Mouse (Mus musculus): Measurements from ENCODE around the gene Tmed9. TPM values are rescaled to one million over a fixed set of nuclear protein-coding genes. Genes with fewer than 3 reads are reported as not detected.
"Not testable (repeated sequence)": the region's sequence is repeated elsewhere in the genome, so short reads cannot be mapped to it uniquely, and the experiment has no call there.

Tmed9 gene
- polyA plus RNA-seq, 1 experiment from 2014 or later = 45.1 TPM

DNA sequence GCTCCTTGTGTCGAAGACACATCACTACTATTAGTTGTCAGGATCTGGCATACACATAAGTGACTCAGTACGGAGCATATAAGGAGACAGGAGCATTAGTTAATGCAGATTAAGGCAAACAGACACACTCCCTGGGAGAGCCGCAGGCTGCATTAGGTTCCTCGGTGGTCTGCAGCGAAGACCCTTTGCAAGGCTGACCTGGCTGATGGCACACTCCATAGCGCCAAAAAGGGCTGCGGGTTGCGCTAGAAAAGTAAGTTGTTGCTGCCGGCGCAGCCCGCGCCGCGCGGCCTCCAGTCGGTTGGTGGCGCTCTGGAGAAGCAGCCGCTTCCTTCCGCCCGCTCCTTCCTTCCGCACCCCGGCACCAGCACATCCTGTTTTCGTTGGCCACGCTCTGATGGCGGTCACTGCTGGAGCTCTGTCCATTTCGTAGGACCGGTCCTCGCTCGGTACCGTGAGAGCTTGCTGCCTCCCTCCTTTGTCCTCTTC is 61.2 kb downstream of the Tmed9 start, which contains the start of gene Ddx46:
Gene Ddx46 (plus strand): TSS at position 389 of the 489 bp plus-strand sequence.
- TF ChIP-seq CTCF (IDR thresholded peaks at IDR 0.05; ENCODE audit: low read depth) = peak; percentile 95
- TF ChIP-seq EP300 (IDR thresholded peaks at IDR 0.05; ENCODE audit: low read depth) = no peak
- H3K27me3 ChIP-seq (ENCODE audit: insufficient read depth, low read length) = no peaks in the 10 kb centered on the region
- ATAC-seq (peak; percentile 97), DNase-seq (peak; percentile 93)
- H3K9me3 ChIP-seq (ENCODE audit: low read length) = no peaks in the 10 kb centered on the region
- H3K4me3 ChIP-seq (ENCODE audit: low read depth, low read length) = peak within 1 kb of the TSS; percentile 82
- peak within 1 kb of the TSS; percentile 83 for H3K9ac ChIP-seq (replicated peaks)
- H3K27ac ChIP-seq (ENCODE audit: low read depth) = peak within 1 kb of the TSS; percentile 52
- peaks cover 8% of the 10 kb centered on the region; the same call in 1 of the 2 replicates for H3K4me1 ChIP-seq (ENCODE audit: insufficient read depth)
- H3K4me2 ChIP-seq (ENCODE audit: low read depth, low read length) = peak within 1 kb of the TSS; percentile 84
- 4% methylated on average over 30 of the region's 30 CpGs for WGBS (ENCODE audit: insufficient replicate concordance)
- peaks cover 13% of the 10 kb centered on the region for H3K36me3 ChIP-seq (replicated peaks; ENCODE audit: insufficient read depth, low read length)

DNA sequence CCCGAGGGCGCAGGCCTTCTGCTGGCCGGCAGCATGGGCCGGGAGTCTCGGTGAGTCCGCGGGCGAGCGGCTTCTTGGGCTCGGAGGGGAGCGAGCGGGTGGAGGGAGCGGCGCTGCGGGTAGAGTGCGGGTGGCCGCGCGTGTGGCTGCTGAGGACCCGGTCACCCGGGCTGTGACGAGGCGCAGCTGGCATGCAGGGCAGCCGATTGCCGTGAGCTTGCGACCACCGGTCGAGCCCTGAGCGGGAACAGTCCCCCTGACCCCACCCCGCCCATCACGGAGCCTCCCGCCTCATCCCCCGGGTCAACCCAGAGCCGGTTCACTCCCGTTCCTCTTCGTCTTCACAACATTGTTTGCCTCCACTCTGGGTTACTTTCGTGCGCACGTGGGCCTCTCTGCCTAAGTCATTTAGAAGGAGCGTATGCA is 61.6 kb downstream of the Tmed9 start:
- no peaks in the 10 kb centered on the region for H3K27me3 ChIP-seq (ENCODE audit: insufficient read depth, low read length)
- no peak for DNase-seq
- peak overlapping the region; percentile 52 for H3K27ac ChIP-seq (ENCODE audit: low read depth)
- under 1% methylated on average over 40 of the region's 40 CpGs for WGBS (ENCODE audit: insufficient replicate concordance)
- peak overlapping the region; percentile 83 for H3K9ac ChIP-seq (replicated peaks)
- no peaks in the 10 kb centered on the region for H3K9me3 ChIP-seq (ENCODE audit: low read length)
- ATAC-seq = peak; percentile 75
- peaks cover 18% of the 10 kb centered on the region for H3K36me3 ChIP-seq (replicated peaks; ENCODE audit: insufficient read depth, low read length)
- peak overlapping the region; percentile 82 for H3K4me3 ChIP-seq (ENCODE audit: low read depth, low read length)
- H3K4me1 ChIP-seq (ENCODE audit: insufficient read depth) = peaks cover 8% of the 10 kb centered on the region; the same call in 1 of the 2 replicates
- peak overlapping the region; percentile 84 for H3K4me2 ChIP-seq (ENCODE audit: low read depth, low read length)
- TF ChIP-seq EP300 (IDR thresholded peaks at IDR 0.05; ENCODE audit: low read depth) (no peak), CTCF (IDR thresholded peaks at IDR 0.05; ENCODE audit: low read depth) (no peak)

DNA sequence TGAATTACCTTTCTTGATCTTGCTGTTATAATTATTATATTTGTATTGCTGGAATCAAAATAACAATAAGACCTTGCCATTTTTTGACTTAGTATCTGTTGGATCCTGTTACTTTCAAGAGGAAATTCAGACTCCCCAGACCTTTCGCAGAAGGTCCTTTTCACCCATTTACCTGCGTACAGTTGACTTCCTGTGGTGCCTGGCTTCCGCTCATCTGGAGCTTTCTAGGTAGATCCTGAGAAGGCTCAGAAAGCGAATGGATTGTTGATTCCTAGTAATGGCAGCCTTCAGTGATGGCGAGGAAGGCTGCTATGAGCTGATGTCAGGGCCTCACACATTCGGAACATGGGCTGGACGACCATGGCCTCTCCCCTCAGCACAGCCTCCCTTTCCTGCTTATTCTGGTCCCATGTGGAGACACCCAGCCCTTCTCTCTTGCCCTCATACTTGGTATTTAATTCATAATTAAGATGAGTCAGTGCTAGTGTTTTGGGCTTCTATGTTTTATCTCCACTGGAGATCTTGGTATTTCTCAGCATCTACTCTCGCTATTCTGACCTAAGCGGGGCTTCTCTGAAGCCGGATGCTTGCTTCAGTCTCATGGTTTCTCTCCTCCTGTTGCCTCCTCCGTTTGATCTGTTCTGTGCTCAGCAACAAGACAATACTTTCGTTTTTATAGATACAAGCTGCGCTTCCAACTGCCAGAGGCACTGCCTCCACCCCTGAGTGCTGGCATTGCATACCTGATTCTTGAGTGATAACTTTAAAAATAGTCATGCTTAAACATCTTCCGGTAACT is 62.9 kb downstream of the Tmed9 start:
- no peak for DNase-seq
- Histone ChIP-seq H3K36me3 (replicated peaks; ENCODE audit: insufficient read depth, low read length) (peaks cover 24% of the 10 kb centered on the region), H3K9ac (replicated peaks) (no peak overlapping the region), H3K9me3 (ENCODE audit: low read length) (no peaks in the 10 kb centered on the region), H3K4me1 (ENCODE audit: insufficient read depth) (peaks cover 8% of the 10 kb centered on the region; the same call in 1 of the 2 replicates), H3K27ac (ENCODE audit: low read depth) (no peak overlapping the region), H3K4me2 (ENCODE audit: low read depth, low read length) (peak overlapping the region; percentile 84), H3K4me3 (ENCODE audit: low read depth, low read length) (no peak overlapping the region), H3K27me3 (ENCODE audit: insufficient read depth, low read length) (no peaks in the 10 kb centered on the region)
- WGBS (ENCODE audit: insufficient replicate concordance) = 88% methylated on average over 14 of the region's 14 CpGs
- no peak for ATAC-seq
- TF ChIP-seq EP300 (IDR thresholded peaks at IDR 0.05; ENCODE audit: low read depth) = no peak
- TF ChIP-seq CTCF (IDR thresholded peaks at IDR 0.05; ENCODE audit: low read depth) = no peak

DNA sequence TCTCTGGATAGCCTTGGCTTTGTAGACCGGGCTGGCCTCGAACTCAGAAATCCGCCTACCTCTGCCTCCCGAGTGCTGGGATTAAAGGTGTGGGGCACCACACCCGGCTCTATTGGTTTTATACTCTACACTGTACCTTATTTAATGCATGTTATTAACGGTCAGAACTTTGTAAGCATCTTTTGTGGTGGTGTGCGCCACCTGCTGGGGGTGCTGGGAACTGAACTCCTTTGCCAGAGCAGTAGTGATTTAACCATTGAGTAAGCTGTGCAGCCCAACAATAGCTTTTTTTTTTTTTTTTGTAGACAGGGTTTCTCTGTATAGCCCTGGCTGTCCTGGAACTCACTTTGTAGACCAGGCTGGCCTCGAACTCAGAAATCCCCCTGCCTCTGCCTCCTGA is 66.9 kb downstream of the Tmed9 start:
- not testable (repeated sequence) for H3K27ac ChIP-seq (ENCODE audit: low read depth); H3K4me1 ChIP-seq (ENCODE audit: insufficient read depth); H3K9ac ChIP-seq (replicated peaks); H3K9me3 ChIP-seq (ENCODE audit: low read length); ATAC-seq; H3K27me3 ChIP-seq (ENCODE audit: insufficient read depth, low read length); H3K4me3 ChIP-seq (ENCODE audit: low read depth, low read length); H3K4me2 ChIP-seq (ENCODE audit: low read depth, low read length)
- 40% methylated on average over 8 of the region's 8 CpGs for WGBS (ENCODE audit: insufficient replicate concordance)
- peak; percentile 88 for DNase-seq
- peak; percentile 88 for TF ChIP-seq CTCF (IDR thresholded peaks at IDR 0.05; ENCODE audit: low read depth)
- H3K36me3 ChIP-seq (replicated peaks; ENCODE audit: insufficient read depth, low read length) = peaks cover 31% of the 10 kb centered on the region

DNA sequence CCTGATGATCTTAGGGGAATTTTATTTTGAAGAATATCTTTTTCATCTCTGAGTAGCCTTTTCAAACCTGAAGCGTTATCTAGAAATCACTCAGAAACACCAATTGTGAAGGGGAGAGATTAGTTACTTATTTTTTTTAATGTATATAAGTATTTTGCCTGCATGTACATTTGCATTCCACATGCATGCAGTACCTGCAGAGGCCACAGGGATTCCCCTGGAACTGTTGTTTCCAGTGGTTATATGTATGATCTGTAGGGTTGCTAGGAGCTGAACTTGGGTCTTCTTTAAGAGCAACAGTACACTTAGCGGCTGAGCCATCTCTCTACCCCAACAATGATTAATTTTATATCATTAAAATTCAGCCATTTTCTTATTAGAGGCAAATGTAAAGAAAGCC is 71.0 kb downstream of the Tmed9 start:
- H3K27ac ChIP-seq (ENCODE audit: low read depth) = no peak overlapping the region
- H3K4me1 ChIP-seq (ENCODE audit: insufficient read depth) = no peaks in the 10 kb centered on the region
- no peaks in the 10 kb centered on the region for H3K27me3 ChIP-seq (ENCODE audit: insufficient read depth, low read length)
- DNase-seq = peak; percentile 44
- no peak overlapping the region for H3K4me3 ChIP-seq (ENCODE audit: low read depth, low read length)
- TF ChIP-seq CTCF (IDR thresholded peaks at IDR 0.05; ENCODE audit: low read depth) (peak; percentile 49), EP300 (IDR thresholded peaks at IDR 0.05; ENCODE audit: low read depth) (no peak)
- ATAC-seq = no peak
- H3K4me2 ChIP-seq (ENCODE audit: low read depth, low read length) = no peak overlapping the region
- 94% methylated on average over 2 of the region's 2 CpGs for WGBS (ENCODE audit: insufficient replicate concordance)
- peaks cover 65% of the 10 kb centered on the region for H3K36me3 ChIP-seq (replicated peaks; ENCODE audit: insufficient read depth, low read length)
- H3K9ac ChIP-seq (replicated peaks) = no peak overlapping the region
- H3K9me3 ChIP-seq (ENCODE audit: low read length) = no peaks in the 10 kb centered on the region

Other genes with a start within 250 kb of the Tmed9 start
- 14.0 and 15.9 TPM in 2 replicates for gene Mxd3, start 243.9 kb upstream of the Tmed9 start, polyA plus RNA-seq (2015; fragmentation: Nextera tagmentation; extraction: Ambion mirVana)
- 50.5 and 56.0 TPM in 2 replicates for gene Lman2, start 210.9 kb upstream of the Tmed9 start, polyA plus RNA-seq (2015; fragmentation: Nextera tagmentation; extraction: Ambion mirVana)
- 2.8 and 3.1 TPM in 2 replicates for gene Rgs14, start 204.0 kb upstream of the Tmed9 start, polyA plus RNA-seq (2015; fragmentation: Nextera tagmentation; extraction: Ambion mirVana)
- gene Slc34a1, start 175.5 kb upstream of the Tmed9 start, polyA plus RNA-seq (2015; fragmentation: Nextera tagmentation; extraction: Ambion mirVana) = not detected in 2 replicates
- gene Pfn3, start 158.5 kb upstream of the Tmed9 start, polyA plus RNA-seq (2015; fragmentation: Nextera tagmentation; extraction: Ambion mirVana) = not detected in 2 replicates
- 403 and 418 TPM in 2 replicates for gene F12, start 146.9 kb upstream of the Tmed9 start, polyA plus RNA-seq (2015; fragmentation: Nextera tagmentation; extraction: Ambion mirVana)
- 15.9 and 16.7 TPM in 2 replicates for gene Grk6, start 128.7 kb upstream of the Tmed9 start, polyA plus RNA-seq (2015; fragmentation: Nextera tagmentation; extraction: Ambion mirVana)
- not detected in 2 replicates for gene Prr7, start 109.5 kb upstream of the Tmed9 start, polyA plus RNA-seq (2015; fragmentation: Nextera tagmentation; extraction: Ambion mirVana)
- 4.1 and 4.2 TPM in 2 replicates for gene Dbn1, start 85.6 kb upstream of the Tmed9 start, polyA plus RNA-seq (2015; fragmentation: Nextera tagmentation; extraction: Ambion mirVana)
- gene Pdlim7, start 60.1 kb upstream of the Tmed9 start, polyA plus RNA-seq (2015; fragmentation: Nextera tagmentation; extraction: Ambion mirVana) = 15.9 and 17.0 TPM in 2 replicates
- 18.1 and 20.2 TPM in 2 replicates for gene Dok3, start 44.4 kb upstream of the Tmed9 start, polyA plus RNA-seq (2015; fragmentation: Nextera tagmentation; extraction: Ambion mirVana)
- gene Ddx41, start 37.1 kb upstream of the Tmed9 start, polyA plus RNA-seq (2015; fragmentation: Nextera tagmentation; extraction: Ambion mirVana) = 17.0 and 17.2 TPM in 2 replicates
- gene Fam193b, start 2.6 kb upstream of the Tmed9 start, polyA plus RNA-seq (2015; fragmentation: Nextera tagmentation; extraction: Ambion mirVana) = 5.0 and 5.3 TPM in 2 replicates
- 5.4 and 6.4 TPM in 2 replicates for gene B4galt7, start 26.2 kb downstream of the Tmed9 start, polyA plus RNA-seq (2015; fragmentation: Nextera tagmentation; extraction: Ambion mirVana)
- 16.2 and 16.7 TPM in 2 replicates for gene Caml, start 49.3 kb downstream of the Tmed9 start, polyA plus RNA-seq (2015; fragmentation: Nextera tagmentation; extraction: Ambion mirVana)
- 9.8 and 11.7 TPM in 2 replicates for gene Ddx46, start 61.3 kb downstream of the Tmed9 start, polyA plus RNA-seq (2015; fragmentation: Nextera tagmentation; extraction: Ambion mirVana)
- gene B230219D22Rik, start 119.4 kb downstream of the Tmed9 start, polyA plus RNA-seq (2015; fragmentation: Nextera tagmentation; extraction: Ambion mirVana) = 8.6 and 9.0 TPM in 2 replicates
- 42.3 and 44.9 TPM in 2 replicates for gene Txndc15, start 140.9 kb downstream of the Tmed9 start, polyA plus RNA-seq (2015; fragmentation: Nextera tagmentation; extraction: Ambion mirVana)
- 49.2 and 52.7 TPM in 2 replicates for gene Pcbd2, start 153.6 kb downstream of the Tmed9 start, polyA plus RNA-seq (2015; fragmentation: Nextera tagmentation; extraction: Ambion mirVana)
- 0.13 TPM in 2 replicates for gene Catsper3, start 210.8 kb downstream of the Tmed9 start, polyA plus RNA-seq (2015; fragmentation: Nextera tagmentation; extraction: Ambion mirVana)

Measured in liver, postnatal 0 days (tissue).